Mouse (Mus musculus) embryonic fibroblast, embryonic 13.5 days (primary cell): ENCODE data around the gene Gm44579. TPM values are rescaled to one million over a fixed set of nuclear protein-coding genes. Genes with fewer than 3 reads are reported as not detected.

ENCODE experiments used
- H3K27ac ChIP-seq: 2 replicates; pipeline ENCODE4 v1.5.1; 2012; ENCODE audit warnings: low read length, control low read depth, inconsistent platforms; ENCODE audit not compliant: insufficient read depth
- H3K4me1 ChIP-seq: 2 replicates; pipeline ENCODE4 v1.6.1; 2011; ENCODE audit warnings: low read length; ENCODE audit not compliant: control insufficient read depth, insufficient read depth
- H3K4me3 ChIP-seq: 2 replicates; pipeline ENCODE4 v1.5.1; 2011; ENCODE audit warnings: mild to moderate bottlenecking, control low read depth, low read length; ENCODE audit not compliant: insufficient read depth
- CTCF ChIP-seq: IDR thresholded peaks from 2 replicates; pipeline ENCODE4 v1.5.1; 2011; ENCODE audit warnings: mild to moderate bottlenecking, control low read depth, low read length, moderate library complexity, borderline replicate concordance; ENCODE audit not compliant: insufficient read depth
- POLR2A ChIP-seq: IDR thresholded peaks from 2 replicates; pipeline ENCODE4 v1.6.1; 2011; ENCODE audit warnings: low read depth, mild to moderate bottlenecking, control low read depth, low read length, moderate library complexity
- polyA plus RNA-seq: library from polyadenylated mRNA; stranded (reverse); fragments of >200 nt; gene quantifications from 2 replicates; pipeline ENCODE4 v1.2.4, GENCODE M21; 2011; ENCODE audit warnings: low read depth; ENCODE audit not compliant: missing spikeins, insufficient read length

Gene Gm44579
- not detected in 2 replicates for polyA plus RNA-seq

DNA sequence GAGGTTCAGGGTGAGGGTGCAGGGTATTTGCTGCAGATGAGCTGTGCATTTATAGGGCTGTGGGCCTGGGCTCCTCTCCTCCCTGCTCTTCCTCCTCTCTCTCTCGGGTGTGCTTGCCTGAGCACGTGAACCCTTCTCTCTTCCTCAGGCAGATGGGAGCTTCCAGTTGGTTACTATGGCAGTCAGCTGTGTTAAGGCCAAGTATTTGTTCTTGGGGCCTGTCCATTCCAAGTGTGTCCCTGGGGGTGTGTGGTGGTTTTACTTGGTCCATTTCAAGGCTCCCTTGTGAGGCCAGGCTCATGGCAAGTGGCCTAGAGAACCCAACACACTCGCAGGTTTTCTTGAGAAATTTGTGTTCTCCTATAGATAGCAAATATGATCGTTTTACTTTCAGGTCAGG, at the start of gene Gm44579, which contains the start of gene Olfr287:
Gene Gm44579 (minus strand): TSS at position 101 of the 400 bp plus-strand sequence.
Gene Olfr287 (minus strand): TSS at position 180 of the 400 bp plus-strand sequence.
- H3K27ac ChIP-seq = no peak within 1 kb of the TSS
- H3K4me1 ChIP-seq = no peaks in the 10 kb centered on the region
- TF ChIP-seq POLR2A (no peak), CTCF (no peak)
- H3K4me3 ChIP-seq = no peak within 1 kb of the TSS

GRCm38 (mm10) chr15:98257776-98258175, 37.0 kb upstream of the Gm44579 start:
- TF ChIP-seq POLR2A = no peak
- TF ChIP-seq CTCF = no peak

DNA sequence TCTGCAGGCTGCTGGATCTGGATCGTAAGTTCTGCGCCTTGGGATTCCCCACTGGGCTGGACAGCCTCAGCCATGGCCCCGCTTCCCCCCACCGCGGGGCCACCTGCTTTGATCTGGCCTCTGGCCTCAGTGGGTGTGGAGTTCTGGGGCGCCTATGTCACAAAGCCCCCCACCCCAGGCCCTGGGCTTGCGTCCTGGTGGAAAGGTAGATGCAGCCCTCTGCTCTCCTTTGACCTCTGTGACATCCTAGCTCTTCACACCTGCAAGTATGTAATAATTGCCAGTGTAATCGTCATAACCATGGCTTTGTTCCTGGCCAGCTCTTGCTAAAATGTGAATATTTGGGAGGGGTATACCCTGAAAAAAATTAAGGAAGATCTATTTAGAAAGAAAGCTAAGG, 36.4 kb upstream of the Gm44579 start, which contains the start of gene H1fnt:
Gene H1fnt (minus strand): TSS at position 101 of the 400 bp plus-strand sequence.
- H3K27ac ChIP-seq = no peak within 1 kb of the TSS
- H3K4me1 ChIP-seq = no peaks in the 10 kb centered on the region
- TF ChIP-seq POLR2A = no peak
- no peak for TF ChIP-seq CTCF
- H3K4me3 ChIP-seq = no peak within 1 kb of the TSS

More at GRCm38 (mm10) chr15:98257776-98258175, 37.0 kb upstream of the Gm44579 start:
- no peaks in the 10 kb centered on the region for H3K4me1 ChIP-seq
- no peak overlapping the region for H3K27ac ChIP-seq
- no peak overlapping the region for H3K4me3 ChIP-seq

DNA sequence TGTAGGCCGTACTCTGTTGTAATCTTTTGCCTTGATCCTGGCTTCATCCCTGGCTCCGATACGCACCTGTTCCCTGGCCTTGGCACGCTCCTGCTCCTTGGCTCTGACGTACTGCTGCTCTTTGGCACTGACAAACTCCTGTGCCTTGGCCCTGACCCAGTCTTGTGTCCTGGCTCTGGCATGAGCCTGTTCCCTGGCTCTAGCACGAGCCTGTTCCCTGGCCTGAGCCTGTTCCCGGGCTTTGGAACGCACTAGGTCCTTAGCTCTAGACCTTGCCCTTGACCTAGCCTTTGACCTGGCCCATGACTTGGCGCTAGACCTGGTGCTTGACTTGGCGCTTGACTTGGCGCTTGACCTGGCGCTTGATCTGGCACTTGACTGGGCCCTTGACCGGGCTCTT, 35.5 kb upstream of the Gm44579 start:
- TF ChIP-seq CTCF (no peak), POLR2A (no peak)
- Histone ChIP-seq H3K27ac (no peak overlapping the region), H3K4me3 (no peak overlapping the region), H3K4me1 (no peaks in the 10 kb centered on the region)

GRCm38 (mm10) chr15:98235442-98235841, 14.7 kb upstream of the Gm44579 start:
- Histone ChIP-seq H3K4me3 (no peak overlapping the region), H3K27ac (no peak overlapping the region), H3K4me1 (no peaks in the 10 kb centered on the region)
- TF ChIP-seq CTCF = no peak
- no peak for TF ChIP-seq POLR2A

- TF ChIP-seq CTCF = no peak
- no peak for TF ChIP-seq POLR2A
- no peak within 1 kb of the TSS for H3K27ac ChIP-seq
- H3K4me3 ChIP-seq = no peak within 1 kb of the TSS
- H3K4me1 ChIP-seq = no peaks in the 10 kb centered on the region
Observed at GRCm38 (mm10) chr15:98234350-98234749, 13.6 kb upstream of the Gm44579 start, which contains the start of gene Olfr286. TSS of gene Olfr286 (minus strand) at chr15:98234450.

DNA sequence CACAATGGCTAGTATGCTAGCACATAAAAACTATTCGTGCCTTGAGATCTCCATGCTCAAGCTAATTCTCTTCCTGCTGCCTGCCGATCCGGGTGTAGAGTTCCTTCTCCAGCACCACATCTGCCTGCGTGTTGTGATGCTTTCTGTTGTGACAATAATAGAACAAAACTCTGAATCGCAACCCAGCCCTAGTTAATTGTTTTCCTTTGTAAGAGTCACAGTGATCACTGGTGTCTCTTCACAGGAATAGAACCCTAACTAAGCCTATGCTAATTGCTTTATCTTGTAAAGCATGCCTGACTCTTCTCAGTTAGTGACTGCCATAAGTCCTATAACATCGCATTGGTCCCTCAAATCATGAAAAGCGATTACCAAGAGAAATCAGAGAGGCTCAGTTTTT, 5.3 kb upstream of the Gm44579 start:
- Histone ChIP-seq H3K4me3 (no peak overlapping the region), H3K4me1 (no peaks in the 10 kb centered on the region), H3K27ac (no peak overlapping the region)
- TF ChIP-seq POLR2A = no peak
- TF ChIP-seq CTCF = no peak

DNA sequence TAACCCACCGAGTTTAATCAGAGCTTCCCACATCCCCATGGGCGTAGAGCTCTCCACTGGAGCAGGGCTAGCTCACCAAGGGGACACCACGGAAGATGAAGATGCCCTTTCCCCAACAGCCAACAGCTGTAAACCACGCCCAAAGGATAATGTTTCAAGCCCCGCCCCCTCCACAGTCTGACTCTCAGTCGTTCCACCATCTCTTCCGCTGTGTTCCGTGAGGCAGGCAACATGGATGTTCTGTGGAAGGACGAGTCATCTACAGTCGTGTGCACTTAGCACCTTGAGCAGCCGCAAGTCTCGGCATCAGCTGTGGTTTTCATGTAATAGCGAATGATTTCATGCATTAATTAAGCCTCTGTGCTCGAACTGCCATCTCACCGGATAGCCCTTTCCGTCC, 4.8 kb upstream of the Gm44579 start:
- H3K4me3 ChIP-seq = no peak overlapping the region
- H3K27ac ChIP-seq = no peak overlapping the region
- no peaks in the 10 kb centered on the region for H3K4me1 ChIP-seq
- TF ChIP-seq POLR2A (no peak), CTCF (no peak)

DNA sequence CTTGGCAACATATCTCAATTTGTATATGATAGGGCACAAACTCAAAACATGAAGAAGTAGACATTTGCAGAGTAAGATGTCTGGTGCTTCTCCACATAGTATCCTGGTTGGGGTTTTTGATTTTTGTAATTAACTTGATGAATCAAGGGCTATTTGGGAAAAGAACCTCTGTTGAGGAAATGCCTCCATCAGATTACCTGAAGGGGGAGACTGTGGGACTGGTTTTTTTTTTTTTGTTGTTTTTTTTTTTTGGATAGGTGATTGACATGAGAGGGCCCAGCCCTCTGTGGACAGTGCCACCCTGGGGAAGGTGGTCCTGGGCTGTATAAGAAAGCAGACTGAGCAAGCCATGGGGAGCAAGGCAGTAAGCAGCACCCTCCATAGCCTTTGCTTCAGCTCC, 1.6 kb upstream of the Gm44579 start:
- no peaks in the 10 kb centered on the region for H3K4me1 ChIP-seq

DNA sequence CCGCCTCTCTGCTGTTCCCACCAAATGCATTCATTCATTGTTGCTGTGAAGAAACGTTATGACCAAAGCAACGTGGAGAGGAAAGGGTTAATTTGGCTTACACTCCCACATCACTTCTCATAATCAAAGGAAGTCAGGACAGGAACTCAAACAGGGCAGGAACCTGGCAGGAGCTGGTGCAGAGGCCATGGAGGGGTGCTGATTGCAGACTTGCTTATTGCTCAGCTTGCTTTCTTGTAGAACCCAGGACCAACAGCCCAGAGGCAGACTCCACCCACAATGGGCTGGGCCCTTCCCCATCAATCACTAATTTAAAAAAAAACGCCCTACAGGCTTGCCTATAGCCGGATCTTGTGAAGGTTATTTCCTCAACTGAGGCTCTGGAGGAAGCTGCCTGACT, 6.6 kb downstream of the Gm44579 start:
- Histone ChIP-seq H3K4me3 (no peak overlapping the region), H3K27ac (no peak overlapping the region), H3K4me1 (no peaks in the 10 kb centered on the region)
- no peak for TF ChIP-seq CTCF
- TF ChIP-seq POLR2A = no peak

More for the DNA sequence above, 1.6 kb upstream of the Gm44579 start:
- Histone ChIP-seq H3K4me3 (no peak overlapping the region), H3K27ac (no peak overlapping the region)
- TF ChIP-seq POLR2A = no peak
- TF ChIP-seq CTCF = no peak
